Mouse (Mus musculus) fibroblast of lung, adult 2 months (primary cell): ENCODE measurements at regions not wholly inside any gene's neighbourhood (a gene's known extent, or its start where the extent isn't known, plus 50 kb on each side); places are given as distances from the start of the nearest gene placed in this dataset.
"Not testable (repeated sequence)": the region's sequence is repeated elsewhere in the genome, so short reads cannot be mapped to it uniquely, and the experiment has no call there.

Experiments
- DNase-seq: peaks from one replicate; pipeline ENCODE4 v3.0.0-alpha.2; 2011; ENCODE audit warnings: low read depth

DNA sequence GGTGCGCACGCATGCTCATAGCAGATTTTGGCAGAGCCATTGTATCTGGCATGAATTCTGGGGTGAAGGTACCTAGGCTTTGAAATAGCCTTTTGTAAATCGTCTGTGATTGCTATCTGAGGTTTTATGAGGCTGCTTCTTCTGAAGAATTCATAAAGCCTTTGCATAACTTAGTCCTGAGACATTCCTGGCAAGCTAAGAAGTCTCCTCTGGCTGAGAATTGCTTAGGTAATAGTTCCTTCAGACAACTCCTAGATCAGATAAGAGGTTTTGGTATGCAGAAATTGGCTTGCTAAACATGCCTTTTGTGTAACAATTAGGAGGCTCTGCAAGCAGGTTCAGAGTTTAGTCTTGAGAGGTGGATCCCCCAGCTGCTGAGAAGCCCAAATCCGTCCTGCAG is 82.7 kb downstream of the Pmp22 start:
- DNase-seq, result no peak

DNA sequence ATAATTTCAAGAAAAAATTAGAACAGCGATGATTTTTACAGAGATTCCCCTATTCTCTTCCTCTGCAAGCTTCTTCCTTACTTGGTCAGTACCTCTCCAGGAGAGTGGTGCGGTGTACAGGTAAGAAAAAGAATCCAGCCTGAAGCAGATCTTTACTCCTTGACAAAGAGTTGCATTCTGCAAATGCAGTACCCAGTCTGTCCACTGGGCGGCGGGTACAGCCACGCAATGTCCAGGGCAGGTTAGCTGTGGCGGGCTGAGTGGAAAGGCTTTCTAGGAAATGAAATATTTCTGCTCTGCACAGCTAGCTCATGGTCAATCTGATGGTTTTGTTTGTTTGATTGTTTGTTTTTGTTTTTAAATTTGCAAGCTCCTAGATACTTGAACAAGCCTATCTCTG is 84.3 kb downstream of the Pmp22 start:
- DNase-seq, result no peak

DNA sequence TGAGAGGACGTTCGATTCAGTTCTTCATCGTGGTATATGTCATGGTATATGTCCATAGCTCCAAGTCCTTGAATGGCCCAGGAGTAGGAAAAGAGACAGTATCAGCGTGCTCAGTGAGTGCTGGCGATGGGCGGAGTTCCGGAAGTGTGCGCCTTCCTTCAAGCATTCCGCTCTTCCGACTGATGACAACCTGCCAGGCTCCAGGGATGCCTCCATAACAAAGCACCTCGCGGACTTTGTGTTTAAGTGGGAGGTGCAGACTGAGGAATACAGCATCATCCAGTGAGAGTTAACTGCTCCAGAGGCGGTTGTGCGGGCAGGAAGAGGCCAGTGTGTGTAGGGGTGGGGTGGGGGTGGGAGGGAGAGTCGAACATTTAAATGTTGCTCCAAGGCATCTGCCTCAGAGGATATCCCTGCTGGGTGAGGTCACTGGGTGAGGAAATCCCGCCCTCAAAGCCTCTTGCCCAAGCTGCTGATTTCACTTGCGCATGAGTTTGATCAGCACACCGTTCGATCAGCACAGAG is 85.2 kb downstream of the Pmp22 start:
- DNase-seq, result no peak

DNA sequence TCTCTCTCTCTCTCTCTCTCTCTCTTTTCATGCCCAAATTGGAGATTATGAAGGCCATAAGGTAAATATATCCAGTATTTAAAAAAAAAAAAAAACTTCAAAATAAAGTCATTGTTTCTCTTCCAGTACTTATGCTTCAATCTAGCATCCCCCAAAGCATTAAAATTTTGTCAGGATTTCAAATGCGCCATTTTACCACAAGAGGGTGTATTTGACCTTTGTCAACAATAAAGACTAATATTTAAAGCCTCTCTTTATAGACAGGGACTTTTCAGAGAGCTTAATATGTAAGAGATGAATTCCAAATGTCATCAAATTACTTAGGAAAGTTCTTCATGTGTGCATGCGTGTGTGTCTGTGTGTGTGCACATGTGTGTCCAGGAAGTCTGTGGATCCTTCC is 87.2 kb downstream of the Pmp22 start:
- no peak for DNase-seq

DNA sequence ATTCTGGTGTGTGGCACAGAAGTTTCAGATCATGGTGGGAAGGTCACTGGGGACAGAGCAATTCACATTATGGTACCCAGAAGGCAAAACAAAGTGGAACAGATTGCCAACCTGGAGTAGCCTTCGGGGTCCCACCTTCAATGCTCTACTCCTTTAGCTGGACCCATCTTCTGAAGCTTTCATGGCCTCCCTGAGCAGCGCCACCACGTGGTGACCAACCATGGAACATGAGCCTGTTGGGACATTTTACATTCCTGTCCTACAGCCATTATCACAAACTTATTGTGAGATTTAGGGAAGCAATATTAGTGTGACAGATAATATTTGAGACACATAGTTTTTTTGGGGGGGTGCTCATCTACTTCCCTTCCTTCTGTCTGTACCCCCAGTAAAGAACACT is 88.3 kb downstream of the Pmp22 start:
- DNase-seq, result no peak

DNA sequence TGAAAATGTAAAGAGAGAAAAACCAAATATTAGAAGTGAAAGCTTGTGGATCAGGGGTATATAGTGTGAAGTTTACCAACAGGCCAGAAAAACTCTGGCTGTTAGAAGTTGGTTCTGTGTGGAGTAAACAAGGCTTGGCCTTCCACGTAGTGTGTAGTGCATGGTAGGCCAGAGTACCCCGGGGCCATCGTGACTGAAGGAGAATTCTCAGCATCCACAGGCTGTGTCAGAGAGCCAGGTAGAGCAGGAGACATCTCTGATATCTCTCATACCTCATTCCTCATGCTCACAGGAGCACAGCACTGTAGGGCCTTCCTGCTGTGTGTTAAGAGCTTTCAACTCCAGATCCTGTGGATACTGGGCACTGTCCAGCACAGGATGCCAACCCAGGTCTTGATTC is 97.7 kb downstream of the Pmp22 start:
- no peak for DNase-seq

DNA sequence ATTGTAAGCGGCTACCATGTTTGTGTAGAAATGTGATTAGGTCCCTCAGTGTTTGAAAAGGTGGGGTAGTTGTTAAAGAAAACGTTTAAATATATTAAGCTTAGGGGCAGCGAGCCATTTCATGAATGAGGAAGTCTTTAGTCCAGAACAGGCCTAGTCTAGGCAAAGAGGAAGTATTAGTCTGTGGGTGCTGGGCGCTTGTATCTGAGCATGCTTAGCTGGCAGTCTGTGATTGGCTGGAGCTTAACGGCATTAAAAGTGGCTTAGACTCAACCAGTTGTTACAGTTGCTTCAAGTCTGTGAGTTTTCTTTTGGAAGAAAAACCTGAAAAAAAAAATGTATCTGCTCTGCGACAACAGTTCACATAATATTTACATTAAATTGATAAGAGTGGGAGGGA is 102.0 kb downstream of the Pmp22 start:
- no peak for DNase-seq

DNA sequence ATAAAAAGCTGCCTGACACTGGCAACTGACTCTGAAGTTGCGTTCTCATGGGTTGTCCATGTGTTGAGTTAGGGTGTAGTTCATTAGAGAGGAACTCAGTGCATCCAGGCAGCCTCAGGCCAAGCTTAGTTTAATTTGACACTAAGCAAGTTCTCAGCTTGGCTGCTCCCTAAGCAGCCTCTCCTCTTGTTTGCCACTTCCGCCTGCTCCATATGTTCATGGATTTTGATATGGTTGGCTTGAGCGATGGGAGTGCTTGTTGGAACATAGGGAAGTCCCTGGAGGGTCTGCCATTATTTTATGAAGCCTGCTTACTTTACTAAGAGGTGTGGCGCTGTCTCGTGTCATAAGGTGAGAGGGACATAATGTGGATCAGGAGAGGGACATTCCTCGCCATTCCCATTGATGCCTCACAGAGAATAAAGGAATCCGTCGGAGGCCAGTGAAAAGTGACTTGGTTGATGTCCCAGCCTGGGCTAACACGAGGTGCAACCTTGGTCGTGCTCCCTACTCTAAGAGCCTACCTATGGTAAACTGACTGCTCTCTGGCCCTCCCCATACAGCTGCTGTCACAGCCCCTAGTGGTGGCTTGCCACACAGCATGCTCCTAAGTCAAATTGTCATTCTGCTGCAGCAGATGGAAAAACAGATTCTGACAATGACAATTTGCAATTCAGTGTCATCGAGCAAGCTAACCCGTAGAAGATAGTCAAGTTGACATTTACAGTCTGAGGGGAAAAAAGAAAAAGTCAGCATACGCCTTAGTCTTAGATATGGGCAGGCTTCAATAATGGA is 104.6 kb downstream of the Pmp22 start:
- DNase-seq, result no peak

DNA sequence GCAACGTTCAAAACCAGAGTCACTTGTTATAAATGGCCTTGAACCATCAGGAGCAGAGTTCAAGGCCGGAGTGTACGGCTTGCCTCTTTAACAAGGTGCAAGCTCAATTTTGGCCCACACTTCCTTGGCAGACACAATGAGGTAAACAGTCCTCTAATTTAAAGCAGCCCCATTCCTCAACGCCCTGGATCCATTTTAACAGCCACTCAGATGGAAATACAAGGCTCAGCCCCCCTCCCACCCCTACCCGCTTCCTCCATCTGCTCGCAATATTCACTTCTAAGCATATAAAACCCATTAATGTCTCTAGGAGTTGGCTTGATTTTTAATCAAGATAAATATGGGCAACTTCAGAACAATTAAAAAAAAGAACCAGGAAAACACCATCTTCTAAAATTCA is 105.7 kb downstream of the Pmp22 start:
- no peak for DNase-seq

DNA sequence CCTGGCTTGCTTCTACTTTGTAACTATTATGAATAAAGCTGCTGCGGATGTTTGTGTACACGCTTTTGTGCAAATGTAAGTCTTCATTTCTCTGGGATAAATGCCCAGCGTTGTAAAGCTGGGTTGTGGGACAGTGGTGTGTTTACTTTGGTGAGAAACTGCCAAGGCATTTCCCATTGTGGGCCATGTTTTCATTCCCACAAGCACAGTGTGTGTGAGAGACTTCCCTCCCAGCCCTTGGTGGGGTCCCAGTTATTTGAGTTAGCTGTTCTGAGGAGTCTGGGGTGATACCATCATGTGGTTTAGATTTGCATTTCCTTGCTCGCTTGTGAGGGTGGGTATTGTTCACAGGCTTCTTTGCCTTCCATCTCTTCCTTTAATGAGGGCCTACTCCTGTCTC is 109.9 kb downstream of the Pmp22 start:
- DNase-seq, result no peak

DNA sequence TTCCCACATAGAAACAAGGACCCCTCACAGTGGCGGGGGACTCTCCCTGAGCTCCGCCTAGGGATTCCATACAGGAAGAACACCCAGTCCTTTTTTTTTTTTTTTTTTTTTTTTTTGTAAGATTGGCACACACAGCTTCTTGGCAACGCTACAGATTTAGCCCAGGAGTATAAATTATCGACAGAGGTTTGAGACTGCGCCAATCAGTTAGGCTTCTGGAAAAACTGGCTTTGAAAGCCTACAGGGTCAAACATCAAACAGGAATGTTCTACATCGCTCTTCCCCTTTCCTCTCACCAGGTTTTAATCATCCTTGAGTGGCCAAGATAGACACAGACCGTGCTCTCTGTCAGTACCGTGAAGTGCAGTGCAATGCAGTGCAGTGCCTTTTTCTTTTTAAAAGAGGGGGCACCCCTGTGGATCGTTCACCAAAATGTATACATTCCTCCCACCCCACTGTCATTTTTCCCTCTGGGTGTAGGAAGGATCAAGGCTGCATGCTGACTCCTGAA is 115.2 kb downstream of the Pmp22 start:
- no peak for DNase-seq

DNA sequence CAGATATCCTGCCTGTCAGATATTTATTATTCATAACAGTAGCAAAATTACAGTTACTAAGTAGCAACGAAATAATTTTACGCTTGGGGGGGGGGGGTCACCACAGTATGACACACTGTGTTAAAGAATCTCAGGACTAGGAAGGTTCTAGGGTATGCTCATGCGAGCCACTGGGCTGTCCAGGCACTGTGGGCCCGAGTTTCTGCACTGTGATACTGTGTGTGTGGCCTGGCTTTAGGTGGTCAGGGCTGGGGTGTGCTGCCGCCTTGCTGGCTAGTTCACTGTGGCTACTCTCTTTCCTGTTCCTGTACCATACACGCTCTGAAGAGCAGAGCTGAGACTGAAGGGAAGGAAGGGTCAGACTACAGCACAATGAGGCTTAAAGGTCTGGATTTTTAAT is 116.3 kb downstream of the Pmp22 start:
- DNase-seq, result no peak

DNA sequence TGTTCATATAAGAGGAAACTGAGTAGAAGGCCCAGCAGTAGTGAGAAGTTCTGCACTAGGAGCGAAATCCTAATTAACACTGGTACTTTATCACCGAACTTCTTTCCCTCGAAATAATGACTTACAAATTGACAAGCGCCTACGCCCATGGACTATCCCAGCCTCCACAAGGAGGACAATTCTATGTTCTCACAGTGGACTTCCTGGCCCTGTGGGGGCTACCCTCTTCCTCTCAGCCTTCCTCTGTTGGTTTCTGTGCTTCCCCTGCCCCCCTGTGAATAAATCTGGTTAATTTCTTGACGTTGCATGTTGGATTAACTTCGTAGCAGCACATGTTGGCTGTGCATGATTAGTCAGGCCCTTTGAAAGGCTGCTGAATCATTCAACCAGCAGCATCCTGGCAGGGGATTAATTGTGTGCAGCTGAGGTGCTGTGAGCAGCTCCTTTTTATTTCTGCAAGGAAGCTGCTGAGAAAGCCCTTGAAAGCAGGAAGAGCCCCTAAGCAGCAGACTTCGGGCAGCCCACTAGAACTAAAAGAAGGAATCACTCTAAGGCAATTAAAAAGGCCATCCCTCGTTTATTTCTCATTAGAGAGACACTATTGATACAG is 117.4 kb downstream of the Pmp22 start:
- DNase-seq, result no peak

DNA sequence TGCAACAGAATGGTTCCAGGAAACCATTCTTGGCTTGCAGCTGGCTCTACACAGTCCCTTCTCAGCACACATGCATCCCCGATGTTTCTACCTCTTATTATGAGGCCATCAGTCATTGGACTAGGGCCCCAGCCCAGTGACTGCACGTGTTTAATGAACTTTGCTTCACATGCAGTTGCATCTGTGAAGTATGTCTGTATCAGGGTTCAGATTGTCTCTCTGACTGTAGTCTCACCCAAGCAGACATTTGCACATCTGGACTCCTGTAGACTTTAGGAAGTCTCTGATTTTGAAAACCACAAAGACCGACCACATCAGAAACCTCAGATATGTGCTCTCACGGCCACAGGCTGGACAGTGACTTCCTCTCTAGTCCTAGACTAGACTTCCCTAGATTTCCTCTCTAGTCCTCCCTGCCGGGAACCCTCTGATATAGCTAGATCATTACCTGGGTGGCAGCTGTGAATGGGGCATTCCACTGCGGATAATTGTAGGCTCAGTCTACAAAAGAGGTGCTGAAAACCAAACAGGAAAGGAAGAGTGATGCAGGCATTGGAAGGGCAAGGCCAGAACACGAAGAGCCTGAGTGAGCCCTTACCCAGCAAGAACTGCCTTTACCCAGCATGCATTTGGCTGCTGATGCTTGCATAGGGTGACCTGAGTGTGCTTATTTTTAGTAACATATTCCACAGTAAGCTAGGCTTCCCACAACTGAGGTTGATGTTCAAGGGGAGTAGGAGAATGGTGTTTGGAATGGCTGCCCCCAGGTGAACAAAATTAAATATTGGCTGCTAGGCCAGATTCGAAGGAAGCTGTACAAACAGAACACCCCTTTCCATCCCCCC is 123.5 kb downstream of the Pmp22 start:
- no peak for DNase-seq

DNA sequence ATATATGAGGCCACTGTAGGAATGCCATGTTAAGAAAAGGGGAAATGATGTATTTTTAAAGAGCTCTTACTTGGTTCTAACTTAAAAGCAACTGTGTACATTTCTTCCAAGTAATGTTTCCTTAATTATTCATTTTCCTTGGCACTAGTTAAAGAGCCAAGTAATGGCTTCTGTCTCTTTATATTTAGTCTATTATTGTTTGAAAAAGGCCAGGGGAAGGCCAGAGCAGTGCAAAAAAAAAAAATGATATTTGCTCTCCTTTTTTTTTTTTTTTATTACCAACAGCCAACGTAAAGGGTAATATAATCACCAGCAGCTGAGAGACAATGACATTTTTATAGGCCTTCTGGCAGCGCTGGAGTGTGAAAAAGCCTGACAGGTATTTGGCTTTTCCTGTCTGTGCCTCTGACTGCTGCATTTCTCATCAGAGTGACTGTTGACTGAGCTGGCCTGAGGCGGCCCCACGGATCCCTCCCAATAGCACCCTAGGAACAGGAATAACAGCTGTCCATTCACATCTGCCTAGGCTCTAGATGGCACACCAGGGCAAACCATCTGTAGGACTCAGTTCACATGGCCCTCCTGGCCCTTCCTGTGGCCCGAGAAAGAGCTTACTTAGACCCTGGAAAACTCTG is 124.3 kb downstream of the Pmp22 start:
- DNase-seq, result no peak

DNA sequence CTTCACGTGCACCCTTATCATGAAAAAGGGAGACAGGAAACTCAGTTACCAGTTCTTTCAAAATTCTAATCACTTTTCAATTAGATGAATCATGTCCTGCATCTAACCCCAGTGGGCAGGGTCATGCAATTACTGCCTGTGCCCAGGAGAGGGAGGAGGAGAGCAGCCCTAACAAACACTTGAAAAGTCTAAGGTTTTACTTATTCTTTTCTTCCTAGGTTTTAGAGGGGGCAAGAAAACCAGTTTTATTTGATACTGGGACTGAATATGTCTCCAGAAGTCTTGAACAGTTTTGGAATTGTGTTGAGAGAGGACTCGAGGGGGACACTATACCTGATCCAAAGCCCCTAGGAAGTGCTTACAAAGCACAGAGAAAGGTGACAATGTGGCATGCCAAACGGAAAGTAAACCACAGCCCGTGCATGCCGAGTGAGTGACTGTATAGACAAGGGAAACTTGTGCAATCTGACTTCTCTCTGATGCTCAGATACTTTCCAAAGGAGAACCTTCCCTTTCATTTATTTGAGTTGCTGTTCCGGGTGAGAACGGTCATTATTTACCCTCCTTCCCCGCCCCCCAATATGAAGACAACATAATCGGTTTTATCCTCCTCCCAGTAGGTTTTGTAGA is 135.8 kb downstream of the Pmp22 start:
- peak; percentile 49 for DNase-seq

DNA sequence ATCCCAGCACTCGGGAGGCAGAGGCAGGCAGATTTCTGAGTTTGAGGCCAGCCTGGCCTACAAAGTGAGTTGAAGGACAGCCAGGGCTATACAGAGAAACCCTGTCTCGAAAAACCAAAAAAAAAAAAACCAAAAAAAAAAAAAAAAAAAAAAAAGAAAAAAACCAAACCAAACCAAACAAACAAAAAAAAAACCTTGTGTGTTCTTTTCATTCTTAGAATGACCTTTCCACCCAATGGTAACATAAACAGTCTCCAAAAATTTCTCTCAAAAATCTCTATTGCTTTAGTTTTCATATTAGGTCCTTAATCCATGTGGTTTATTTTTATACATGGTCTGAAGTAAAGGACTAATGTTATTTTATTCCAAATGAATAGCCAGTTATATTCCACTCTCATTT is 137.5 kb downstream of the Pmp22 start:
- not testable (repeated sequence) for DNase-seq

DNA sequence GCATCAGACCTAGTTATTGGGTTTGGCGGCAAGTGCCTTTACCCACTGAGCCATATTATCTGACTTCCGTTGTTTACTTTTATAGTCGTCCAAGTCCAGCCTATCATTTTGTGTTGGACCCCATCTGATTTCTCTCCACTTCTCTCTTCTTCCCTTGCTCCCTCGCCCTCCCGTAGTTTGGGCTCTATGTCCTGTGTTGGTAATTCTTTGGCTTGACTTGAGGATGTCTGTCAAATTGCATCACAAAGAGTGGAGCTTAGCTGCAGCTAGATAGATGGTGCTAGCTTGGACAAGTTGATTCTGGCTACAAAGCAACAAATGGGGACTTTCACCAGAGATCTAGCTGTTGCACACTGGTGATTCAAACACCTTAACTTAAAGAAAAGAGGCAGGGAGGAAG is 147.9 kb downstream of the Pmp22 start:
- no peak for DNase-seq

DNA sequence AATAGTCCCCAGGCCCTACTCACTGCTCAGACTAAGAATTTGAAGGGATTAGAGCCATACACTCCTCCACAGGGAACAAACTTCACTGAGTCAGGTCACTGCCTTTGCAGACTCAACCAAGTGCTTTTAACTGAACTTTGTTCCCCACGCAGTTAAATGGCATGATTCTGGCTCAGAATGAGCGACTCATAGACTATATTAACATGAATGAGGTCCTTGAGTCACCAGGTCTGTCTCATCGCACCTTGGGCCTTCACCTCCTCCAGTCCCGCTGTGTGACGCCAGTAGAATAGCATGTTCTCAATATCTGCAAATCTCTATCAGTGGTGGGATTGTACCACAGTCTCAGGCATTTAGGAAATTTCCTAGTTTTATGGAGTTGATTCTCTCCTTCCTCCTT is 153.1 kb downstream of the Pmp22 start:
- no peak for DNase-seq

DNA sequence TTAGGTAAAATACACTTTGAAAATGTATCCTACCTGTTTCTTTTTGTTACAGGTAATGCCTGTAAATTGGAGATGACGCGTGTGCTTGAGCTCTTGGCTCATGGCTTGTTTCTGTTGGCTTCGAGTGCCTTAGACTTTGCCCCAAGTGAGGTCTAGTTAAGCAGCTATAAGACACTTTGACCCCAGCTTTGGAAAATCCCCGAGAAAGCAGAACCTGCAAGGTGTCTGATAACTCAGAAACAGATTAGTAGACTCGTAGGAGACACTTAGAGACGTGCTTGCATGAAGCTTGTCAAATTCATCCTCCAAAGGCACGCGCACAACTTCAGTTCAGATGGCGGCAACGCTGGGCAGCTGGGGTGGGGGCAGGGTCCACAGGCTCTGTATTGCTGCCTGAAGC is 153.8 kb downstream of the Pmp22 start:
- no peak for DNase-seq

DNA sequence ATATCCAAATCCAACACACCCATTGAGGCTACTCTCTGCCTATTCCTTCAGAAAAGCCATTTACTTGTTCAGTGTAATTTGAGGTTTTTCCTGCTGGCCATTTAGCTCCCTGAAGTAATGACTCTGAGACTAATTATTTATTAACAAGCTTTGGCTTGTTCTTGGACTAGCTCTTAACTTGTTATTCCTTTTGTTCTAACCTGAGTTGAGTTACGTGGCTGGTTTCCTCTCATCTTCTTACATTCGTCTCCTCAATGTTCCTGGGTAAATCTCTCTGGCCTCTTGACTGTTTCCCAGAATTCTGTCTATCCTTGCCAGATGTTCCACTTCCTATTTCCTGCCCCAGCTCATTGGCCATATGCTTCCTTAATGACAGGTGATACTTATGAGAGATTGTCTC is 157.2 kb downstream of the Pmp22 start:
- no peak for DNase-seq

DNA sequence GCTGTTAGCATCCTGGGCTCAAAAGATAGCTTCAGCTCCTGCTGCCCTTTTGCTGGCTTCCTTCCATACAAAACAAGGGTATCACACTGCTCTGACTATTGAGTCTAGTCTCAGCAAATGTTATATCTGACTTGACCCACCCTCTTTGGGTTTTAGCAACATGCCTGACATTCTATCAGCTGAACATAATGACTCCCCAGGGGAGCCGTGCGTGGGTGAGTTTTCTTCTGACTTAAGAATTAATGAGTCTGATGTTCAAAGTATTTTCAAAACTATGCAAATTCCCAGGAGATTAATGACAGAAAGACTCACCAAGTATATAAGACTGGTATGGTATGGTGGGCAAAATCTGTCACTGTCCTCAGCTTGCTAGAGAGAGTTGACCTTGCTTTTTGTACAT is 159.0 kb downstream of the Pmp22 start:
- DNase-seq, result peak; percentile 9
